Mouse (Mus musculus) limb, embryonic 11.5 days (tissue): ENCODE measurements around the gene Mmachc. TPM values are rescaled to one million over a fixed set of nuclear protein-coding genes. Genes with fewer than 3 reads are reported as not detected.

Experiments
- ATAC-seq: fragments of 200-750 bp; cut with Nextera tagmentation; 2 replicates; pipeline ENCODE4 v1.8.0; 2017; ENCODE audit warnings: low read depth; ENCODE audit not compliant: insufficient number of reproducible peaks, low FRiP score, low TSS enrichment
- DNase-seq: peaks from one replicate; pipeline ENCODE4 v3.0.0-alpha.2; 2015; ENCODE audit warnings: low spot score
- H3K27ac ChIP-seq: fragments of 300-500 bp; sonication (generic); replicated peaks from 2 replicates; pipeline ENCODE4 v1.5.1; 2014; ENCODE audit warnings: low read depth, mild to moderate bottlenecking, low read length
- H3K27me3 ChIP-seq: fragments of 300-500 bp; sonication (generic); 2 replicates; pipeline ENCODE4 v1.6.1; 2014; ENCODE audit warnings: mild to moderate bottlenecking, low read length, mixed read lengths; ENCODE audit not compliant: control insufficient read depth, insufficient read depth
- H3K36me3 ChIP-seq: fragments of 300-500 bp; sonication (generic); 2 replicates; pipeline ENCODE4 v1.6.1; 2014; ENCODE audit warnings: mild to moderate bottlenecking, low read length, moderate library complexity, mixed read lengths; ENCODE audit not compliant: control insufficient read depth, insufficient read depth
- H3K4me1 ChIP-seq: fragments of 300-500 bp; sonication (generic); 2 replicates; pipeline ENCODE4 v1.6.1; 2014; ENCODE audit warnings: low read length, mixed read lengths; ENCODE audit not compliant: control insufficient read depth, insufficient read depth
- H3K4me2 ChIP-seq: fragments of 300-500 bp; sonication (generic); 2 replicates; pipeline ENCODE4 v1.6.1; 2014; ENCODE audit warnings: low read depth, mild to moderate bottlenecking, moderate library complexity; ENCODE audit not compliant: severe bottlenecking
- H3K4me3 ChIP-seq: fragments of 300-500 bp; sonication (generic); 2 replicates; pipeline ENCODE4 v1.5.1; 2014; ENCODE audit warnings: low read depth, low read length
- H3K9ac ChIP-seq: fragments of 300-500 bp; sonication (generic); 2 replicates; pipeline ENCODE4 v1.6.1; 2014; ENCODE audit warnings: mild to moderate bottlenecking, low read length
- H3K9me3 ChIP-seq: fragments of 300-500 bp; sonication (generic); 2 replicates; pipeline ENCODE4 v1.6.1; 2016; ENCODE audit warnings: low read length; ENCODE audit not compliant: control insufficient read depth
- WGBS: fragments of 180-500 bp; shearing (Covaris S2); extraction: QIAGEN DNeasy Blood & Tissue Kit; methylation state at CpG from one replicate; pipeline ENCODE4 v1.1.7; 2014; 5-methylcytosine and 5-hydroxymethylcytosine counted together
- polyA plus RNA-seq: library from polyadenylated mRNA; unstranded; fragments of >200 nt; fragmentation: Nextera tagmentation; extraction: Ambion mirVana; gene quantifications from 2 replicates; pipeline ENCODE4 v1.2.1, GENCODE M21; 2014

The Mmachc gene
- polyA plus RNA-seq, result 24.0 and 27.7 TPM in 2 replicates

GRCm38 (mm10) chr4:116708201-116708764 is at the start of gene Mmachc, which contains the start of gene Ccdc163:
Gene Mmachc (minus strand): TSS chr4:116708406.
Gene Ccdc163 (plus strand): TSS chr4:116708509.
- no peak within 1 kb of the TSS for H3K27ac ChIP-seq
- H3K9ac ChIP-seq, result peak within 1 kb of the TSS; percentile 58; the same call in 1 of the 2 replicates
- H3K4me2 ChIP-seq, result peak within 1 kb of the TSS; percentile 65
- peak within 1 kb of the TSS; percentile 37 for H3K4me3 ChIP-seq
- peak; percentile 88 for DNase-seq
- under 1% methylated on average over 29 of the region's 29 CpGs for WGBS
- H3K9me3 ChIP-seq, result no peaks in the 10 kb centered on the region
- peaks cover 4% of the 10 kb centered on the region; the same call in 1 of the 2 replicates for H3K4me1 ChIP-seq
- H3K36me3 ChIP-seq, result no peaks in the 10 kb centered on the region; the same call in 1 of the 2 replicates
- ATAC-seq, result peak; percentile 96
- H3K27me3 ChIP-seq, result no peaks in the 10 kb centered on the region

GRCm38 (mm10) chr4:116749750-116750149 is 41.5 kb upstream of the Mmachc start:
- Histone ChIP-seq H3K9ac (no peak overlapping the region), H3K36me3 (no peaks in the 10 kb centered on the region)

GRCm38 (mm10) chr4:116738972-116739751 is 31.0 kb upstream of the Mmachc start:
- no peak for ATAC-seq
- Histone ChIP-seq H3K4me2 (no peak overlapping the region), H3K9ac (no peak overlapping the region), H3K27me3 (no peaks in the 10 kb centered on the region), H3K27ac (no peak overlapping the region), H3K4me3 (no peak overlapping the region), H3K36me3 (no peaks in the 10 kb centered on the region), H3K4me1 (no peaks in the 10 kb centered on the region), H3K9me3 (no peaks in the 10 kb centered on the region)
- DNase-seq, result no peak
- 81% methylated on average over 9 of the region's 9 CpGs for WGBS

More at GRCm38 (mm10) chr4:116749750-116750149, 41.5 kb upstream of the Mmachc start:
- Histone ChIP-seq H3K4me3 (no peak overlapping the region), H3K27ac (no peak overlapping the region), H3K4me2 (no peak overlapping the region), H3K9me3 (no peaks in the 10 kb centered on the region), H3K27me3 (no peaks in the 10 kb centered on the region), H3K4me1 (no peaks in the 10 kb centered on the region)
- ATAC-seq (no peak), DNase-seq (no peak)
- 86% methylated on average over 2 of the region's 2 CpGs for WGBS

- 73% methylated on average over 2 of the region's 2 CpGs for WGBS
- Histone ChIP-seq H3K9me3 (no peaks in the 10 kb centered on the region), H3K4me3 (no peak overlapping the region), H3K4me1 (no peaks in the 10 kb centered on the region), H3K9ac (no peak overlapping the region), H3K27ac (no peak overlapping the region), H3K36me3 (no peaks in the 10 kb centered on the region), H3K27me3 (no peaks in the 10 kb centered on the region), H3K4me2 (no peak overlapping the region)
- DNase-seq (no peak), ATAC-seq (no peak)
Observed at GRCm38 (mm10) chr4:116734996-116735395, 26.8 kb upstream of the Mmachc start.

- Histone ChIP-seq H3K36me3 (no peaks in the 10 kb centered on the region), H3K9me3 (no peaks in the 10 kb centered on the region), H3K4me1 (no peaks in the 10 kb centered on the region), H3K9ac (no peak overlapping the region), H3K27ac (no peak overlapping the region), H3K4me3 (no peak overlapping the region), H3K4me2 (no peak overlapping the region), H3K27me3 (no peaks in the 10 kb centered on the region)
- ATAC-seq, result no peak
- DNase-seq, result no peak
- WGBS, result 81% methylated on average over 5 of the region's 5 CpGs
Observed at GRCm38 (mm10) chr4:116732355-116732754, 24.1 kb upstream of the Mmachc start.

GRCm38 (mm10) chr4:116731077-116731476 is 22.9 kb upstream of the Mmachc start:
- Histone ChIP-seq H3K9me3 (no peaks in the 10 kb centered on the region), H3K27ac (no peak overlapping the region), H3K4me2 (no peak overlapping the region), H3K4me1 (no peaks in the 10 kb centered on the region), H3K27me3 (no peaks in the 10 kb centered on the region), H3K36me3 (no peaks in the 10 kb centered on the region), H3K9ac (no peak overlapping the region), H3K4me3 (no peak overlapping the region)
- 86% methylated on average over 9 of the region's 9 CpGs for WGBS
- ATAC-seq, result no peak
- DNase-seq, result no peak

GRCm38 (mm10) chr4:116729532-116729931 is 21.3 kb upstream of the Mmachc start:
- no peak overlapping the region for H3K27ac ChIP-seq
- no peaks in the 10 kb centered on the region for H3K36me3 ChIP-seq
- DNase-seq (no peak), ATAC-seq (no peak)
- H3K9ac ChIP-seq, result no peak overlapping the region
- H3K4me3 ChIP-seq, result no peak overlapping the region
- no peaks in the 10 kb centered on the region for H3K27me3 ChIP-seq
- WGBS, result 91% methylated on average over 3 of the region's 3 CpGs
- no peaks in the 10 kb centered on the region for H3K9me3 ChIP-seq
- no peak overlapping the region for H3K4me2 ChIP-seq
- no peaks in the 10 kb centered on the region for H3K4me1 ChIP-seq

GRCm38 (mm10) chr4:116727401-116727800 is 19.2 kb upstream of the Mmachc start:
- Histone ChIP-seq H3K9me3 (no peaks in the 10 kb centered on the region), H3K4me1 (no peaks in the 10 kb centered on the region), H3K9ac (no peak overlapping the region), H3K4me2 (no peak overlapping the region), H3K27ac (no peak overlapping the region), H3K4me3 (no peak overlapping the region), H3K27me3 (no peaks in the 10 kb centered on the region), H3K36me3 (no peaks in the 10 kb centered on the region)
- WGBS, result 81% methylated on average over 3 of the region's 3 CpGs
- ATAC-seq, result no peak
- DNase-seq, result no peak
